Mouse (Mus musculus) spleen, postnatal 10 days (tissue): Measurements from ENCODE around the gene Tjp2.

Experiments
- DNase-seq, 2 experiments: peaks; one replicate each; pipeline ENCODE4 v3.0.0; 2021 to 2022; ENCODE audit warnings: low spot score in 2 of 2

The Tjp2 gene

GRCm38 (mm10) chr19:24058851-24059250 is 166.0 kb downstream of the Tjp2 start:
- DNase-seq, result no peak

DNA sequence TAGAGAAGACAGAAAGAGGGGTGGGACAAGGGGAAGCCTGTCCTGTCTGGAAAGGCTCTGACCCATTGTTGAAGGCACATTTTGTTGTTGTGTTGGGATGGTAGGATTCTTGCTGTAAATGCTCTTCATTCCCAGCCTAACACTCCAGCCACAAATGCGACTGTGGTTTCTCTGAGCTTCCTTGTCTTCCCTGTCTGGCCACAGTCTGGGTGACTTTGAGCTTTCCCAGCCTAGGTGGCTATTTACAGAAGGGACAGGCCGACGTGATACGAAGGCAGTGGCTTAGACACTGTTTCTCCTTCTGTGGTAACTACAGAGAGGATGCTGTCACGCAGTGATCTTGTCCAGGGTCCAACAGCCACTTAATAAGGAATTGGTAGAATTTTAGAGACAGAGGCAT is 166.8 kb downstream of the Tjp2 start:
- DNase-seq, result no peak

GRCm38 (mm10) chr19:24056880-24057279 is 167.9 kb downstream of the Tjp2 start:
- DNase-seq, result no peak

GRCm38 (mm10) chr19:24054904-24055303 is 169.9 kb downstream of the Tjp2 start:
- no peak for DNase-seq

GRCm38 (mm10) chr19:24054265-24054664 is 170.6 kb downstream of the Tjp2 start:
- DNase-seq, result no peak

- no peak for DNase-seq
Observed at GRCm38 (mm10) chr19:24050514-24050913, 174.3 kb downstream of the Tjp2 start.

GRCm38 (mm10) chr19:24049329-24049728 is 175.5 kb downstream of the Tjp2 start:
- DNase-seq, result no peak

- no peak for DNase-seq
Observed at GRCm38 (mm10) chr19:24046395-24046993, 178.3 kb downstream of the Tjp2 start.
